Mouse (Mus musculus) neutrophil, adult 83 days (primary cell): Measurements from ENCODE around the gene Pdcd1. TPM values are rescaled to one million over a fixed set of nuclear protein-coding genes. Genes with fewer than 3 reads are reported as not detected.

Experiments used
- total RNA-seq, 2 experiments: library from RNA; stranded (reverse); gene quantifications; one replicate each; pipeline ENCODE4 v1.2.4; 2023

Pdcd1 gene
- total RNA-seq = under 1 TPM; 0.26 to 0.28 TPM

GRCm38 (mm10) chr1:94052373-94052772, at the start of gene Pdcd1:
Pdcd1 (minus strand) TSS chr1:94052553.

GRCm38 (mm10) chr1:94020151-94020550, 32.2 kb downstream of the Pdcd1 start, which contains the start of gene Neu4:
Neu4 (plus strand) TSS chr1:94020451.

GRCm38 (mm10) chr1:93990209-93990608, 62.1 kb downstream of the Pdcd1 start, which contains the start of gene Gal3st2c:
Gal3st2c (plus strand) TSS chr1:93990509.

Other genes starting within 250 kb of the Pdcd1 start
- gene Ing5, start 248.6 kb downstream of the Pdcd1 start, total RNA-seq = 10 to 100 TPM; 20.7 to 22.5 TPM
- 10 to 100 TPM; 16.6 to 24.6 TPM for gene D2hgdh, start 227.6 kb downstream of the Pdcd1 start, total RNA-seq
- gene Gal3st2, start 191.2 kb downstream of the Pdcd1 start, total RNA-seq = not detected
- gene Gal3st2b, start 134.2 kb downstream of the Pdcd1 start, total RNA-seq = under 1 TPM in 1 of 2 experiments, not detected in 1; 0.24 TPM
- gene Gal3st2c, start 62.0 kb downstream of the Pdcd1 start, total RNA-seq = not detected
- not detected for gene Neu4, start 32.1 kb downstream of the Pdcd1 start, total RNA-seq